Mouse (Mus musculus): ENCODE results near the gene Dffa. TPM values are rescaled to one million over a fixed set of nuclear protein-coding genes. Genes with fewer than 3 reads are reported as not detected.
"Not testable (repeated sequence)": the region's sequence is repeated elsewhere in the genome, so short reads cannot be mapped to it uniquely, and the experiment has no call there.

Gene Dffa
- polyA plus RNA-seq, 2 experiments = 13.1 to 13.2 TPM

DNA sequence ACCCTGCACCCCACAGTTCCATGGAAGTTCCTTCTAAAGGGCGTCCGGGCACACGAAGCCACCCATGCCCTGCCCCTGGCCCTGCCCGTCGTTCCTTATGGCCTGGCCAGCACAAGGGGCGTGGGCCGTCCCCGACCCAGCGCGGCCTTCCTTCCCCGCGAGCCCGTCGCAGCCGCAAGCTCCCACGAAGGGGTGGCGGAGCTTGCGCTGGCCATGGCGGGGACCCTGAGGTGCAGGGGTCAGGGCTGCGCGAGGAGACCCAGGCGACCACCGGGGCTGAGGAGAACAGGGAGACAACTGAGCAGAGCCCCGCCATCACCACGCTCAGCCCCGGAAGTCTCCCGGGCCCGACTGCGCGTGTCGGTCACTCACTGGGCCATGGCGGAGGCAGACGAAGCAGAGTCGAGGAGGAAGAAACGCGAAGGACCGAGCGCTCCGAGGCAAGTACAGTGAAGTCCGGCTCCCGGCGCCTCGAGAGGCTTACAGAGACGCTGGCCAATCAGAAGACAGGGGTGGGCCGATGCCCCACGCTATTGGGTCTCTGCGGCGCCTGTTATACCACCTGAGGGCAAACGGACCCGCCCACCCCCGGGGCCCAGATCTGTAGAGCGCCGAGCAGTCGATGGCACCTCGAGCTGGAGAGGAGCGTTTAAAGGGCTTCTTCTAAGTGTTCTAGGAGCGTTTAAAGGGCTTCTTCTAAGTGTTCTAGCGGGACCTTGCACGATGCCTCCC is 62.4 kb downstream of the Dffa start, which contains the start of gene Pgd:
TSS of gene Pgd (minus strand) at position 557 of the 732 bp plus-strand sequence.
- Histone ChIP-seq H3K9ac (replicated peaks) (peak within 1 kb of the TSS; percentile 76), H3K4me2 (ENCODE audit: low read depth) (peak within 1 kb of the TSS; percentile 91), H3K36me3 (replicated peaks; ENCODE audit: control insufficient read depth, insufficient read depth, low read depth) (0 out of 2 replicates have a peak, but pooled peaks cover 3% of the 10 kb centered on the region), H3K4me3 (ENCODE audit: insufficient read depth in 1 of 2, low read depth in 2 of 2, low read length in 2 of 2) (peak within 1 kb of the TSS; percentile 72 to 77), H3K27ac (peak within 1 kb of the TSS; percentile 18), H3K9me3 (ENCODE audit: control insufficient read depth, low read length) (no peaks in the 10 kb centered on the region), H3K27me3 (ENCODE audit: control insufficient read depth, insufficient read depth, low read length) (no peaks in the 10 kb centered on the region), H3K4me1 (replicated peaks; ENCODE audit: control insufficient read depth in 2 of 2, insufficient read depth in 2 of 2, low read length in 1 of 2) (peaks cover 9 to 22% of the 10 kb centered on the region in 2 experiments; a peak in 3 of 4 replicates)
- TF ChIP-seq CTCF (IDR thresholded peaks at IDR 0.05; ENCODE audit: low read depth) = no peak; the same call in 1 of the 2 replicates
- TF ChIP-seq EP300 (IDR thresholded peaks at IDR 0.05; ENCODE audit: low read depth) = no peak
- ATAC-seq (ENCODE audit: insufficient read depth) (peak; percentile 98), DNase-seq (ENCODE audit: low read depth in 3 of 3, low spot score in 3 of 3) (peak; percentile 92 to 94 (median 93))
- WGBS (ENCODE audit: insufficient replicate concordance) = under 1% methylated on average over 59 of the region's 59 CpGs

DNA sequence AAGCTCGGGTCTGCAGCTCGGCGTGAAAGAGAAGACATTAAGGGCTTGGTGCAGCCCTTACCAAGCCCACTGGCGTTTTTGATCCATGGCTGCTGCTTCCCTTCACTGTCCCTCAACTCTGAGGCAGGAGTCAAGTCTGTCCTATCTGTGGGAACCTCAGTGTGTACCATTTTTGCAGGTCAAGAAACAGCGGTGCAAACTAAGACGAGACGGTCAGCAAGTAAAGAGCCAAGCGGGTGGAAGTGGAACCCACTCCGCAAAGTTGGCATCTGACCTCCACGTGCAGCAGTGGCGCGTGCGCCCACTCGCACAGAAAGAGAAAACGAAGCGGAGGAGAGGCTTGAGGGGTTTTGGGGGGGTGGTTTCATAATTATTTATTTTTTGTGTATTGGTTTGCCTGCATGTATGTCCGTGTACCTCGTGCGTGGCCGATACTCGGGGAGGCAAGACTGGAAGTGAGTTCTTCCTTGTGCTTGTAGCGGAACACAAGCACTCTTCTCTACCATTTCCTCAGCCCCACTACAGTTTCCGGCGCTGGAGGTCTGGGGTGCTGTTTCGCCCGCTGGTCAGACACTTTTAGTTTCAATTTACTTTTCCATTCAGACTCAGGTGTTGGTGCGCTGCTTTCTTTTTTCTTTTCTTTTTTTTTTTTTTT is 63.1 kb downstream of the Dffa start:
- Histone ChIP-seq H3K4me1 (replicated peaks; ENCODE audit: control insufficient read depth in 2 of 2, insufficient read depth in 2 of 2, low read length in 1 of 2) (peaks cover 9 to 25% of the 10 kb centered on the region in 2 experiments; a peak in 3 of 4 replicates), H3K4me2 (ENCODE audit: low read depth) (peak overlapping the region; percentile 91), H3K9me3 (ENCODE audit: control insufficient read depth, low read length) (no peaks in the 10 kb centered on the region), H3K4me3 (ENCODE audit: insufficient read depth in 1 of 2, low read depth in 2 of 2, low read length in 2 of 2) (peak overlapping the region; percentile 71 to 72), H3K27me3 (ENCODE audit: control insufficient read depth, insufficient read depth, low read length) (no peaks in the 10 kb centered on the region), H3K36me3 (replicated peaks; ENCODE audit: control insufficient read depth, insufficient read depth, low read depth) (no peaks in the 10 kb centered on the region), H3K27ac (peak overlapping the region; percentile 18), H3K9ac (replicated peaks) (peak overlapping the region; percentile 56)
- WGBS (ENCODE audit: insufficient replicate concordance) = under 1% methylated on average over 27 of the region's 27 CpGs
- DNase-seq (ENCODE audit: low read depth in 3 of 3, low spot score in 3 of 3) = no peak
- TF ChIP-seq EP300 (IDR thresholded peaks at IDR 0.05; ENCODE audit: low read depth) = no peak
- TF ChIP-seq CTCF (IDR thresholded peaks at IDR 0.05; ENCODE audit: low read depth) = peak; percentile 2; the same call in 1 of the 2 replicates
- ATAC-seq (ENCODE audit: insufficient read depth) = peak; percentile 33

DNA sequence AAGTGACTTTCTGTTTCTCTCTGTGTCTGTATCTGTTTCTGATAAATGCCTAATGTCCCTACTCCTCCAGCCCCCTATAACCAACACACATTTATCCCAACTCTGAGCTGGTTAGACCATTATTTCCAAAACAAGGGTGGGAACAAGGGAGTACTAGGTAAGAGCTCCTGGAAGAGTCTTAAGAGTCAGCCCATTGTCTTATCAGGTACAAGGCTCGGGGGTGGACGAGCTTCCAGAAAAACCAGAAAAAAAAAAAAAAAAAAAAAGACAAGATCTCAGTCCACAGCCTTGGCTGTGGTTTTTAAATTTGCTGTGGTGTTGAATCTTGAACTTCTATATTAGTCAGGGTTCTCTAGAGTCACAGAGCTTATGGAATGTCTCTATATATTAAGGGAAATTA is 64.1 kb downstream of the Dffa start:
- Histone ChIP-seq H3K27ac (no peak overlapping the region), H3K9me3 (ENCODE audit: control insufficient read depth, low read length) (no peaks in the 10 kb centered on the region), H3K27me3 (ENCODE audit: control insufficient read depth, insufficient read depth, low read length) (no peaks in the 10 kb centered on the region), H3K4me3 (ENCODE audit: insufficient read depth in 1 of 2, low read depth in 2 of 2, low read length in 2 of 2) (peak overlapping the region in 1 of 2 experiments; percentile 72; a peak in 2 of 4 replicates), H3K4me2 (ENCODE audit: low read depth) (peak overlapping the region; percentile 91), H3K36me3 (replicated peaks; ENCODE audit: control insufficient read depth, insufficient read depth, low read depth) (no peaks in the 10 kb centered on the region), H3K4me1 (replicated peaks; ENCODE audit: control insufficient read depth in 2 of 2, insufficient read depth in 2 of 2, low read length in 1 of 2) (peaks cover 9 to 28% of the 10 kb centered on the region in 2 experiments; a peak in 3 of 4 replicates), H3K9ac (replicated peaks) (peak overlapping the region; percentile 56)
- 9% methylated on average over 2 of the region's 2 CpGs for WGBS (ENCODE audit: insufficient replicate concordance)
- DNase-seq (ENCODE audit: low read depth in 3 of 3, low spot score in 3 of 3) (no peak), ATAC-seq (ENCODE audit: insufficient read depth) (no peak)
- no peak for TF ChIP-seq CTCF (IDR thresholded peaks at IDR 0.05; ENCODE audit: low read depth)
- TF ChIP-seq EP300 (IDR thresholded peaks at IDR 0.05; ENCODE audit: low read depth) = no peak

DNA sequence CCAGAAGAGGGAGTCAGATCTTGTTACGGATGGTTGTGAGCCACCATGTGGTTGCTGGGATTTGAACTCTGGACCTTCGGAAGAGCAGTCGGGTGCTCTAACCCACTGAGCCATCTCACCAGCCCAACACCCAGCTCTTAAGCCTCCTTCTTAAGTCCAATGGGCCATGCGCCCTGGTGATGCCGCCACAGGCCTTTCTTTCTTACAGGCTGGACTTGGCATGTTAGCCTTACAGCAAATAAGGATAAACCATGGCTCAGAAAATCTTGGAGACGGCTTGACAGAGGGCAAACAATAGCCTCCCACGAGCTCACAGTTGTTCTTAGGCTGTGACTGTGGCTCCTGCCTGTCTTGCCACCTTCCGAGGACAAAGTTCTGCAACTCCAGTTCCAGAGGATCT is 66.0 kb downstream of the Dffa start:
- not testable (repeated sequence) for H3K9ac ChIP-seq (replicated peaks); DNase-seq (ENCODE audit: low read depth in 3 of 3, low spot score in 3 of 3); H3K4me3 ChIP-seq (ENCODE audit: insufficient read depth in 1 of 2, low read depth in 2 of 2, low read length in 2 of 2); H3K36me3 ChIP-seq (replicated peaks; ENCODE audit: control insufficient read depth, insufficient read depth, low read depth); H3K27me3 ChIP-seq (ENCODE audit: control insufficient read depth, insufficient read depth, low read length); H3K9me3 ChIP-seq (ENCODE audit: control insufficient read depth, low read length); H3K4me2 ChIP-seq (ENCODE audit: low read depth); H3K27ac ChIP-seq; ATAC-seq (ENCODE audit: insufficient read depth)
- peaks cover 9 to 30% of the 10 kb centered on the region in 2 experiments; a peak in 3 of 4 replicates for H3K4me1 ChIP-seq (replicated peaks; ENCODE audit: control insufficient read depth in 2 of 2, insufficient read depth in 2 of 2, low read length in 1 of 2)
- 71% methylated on average over 7 of the region's 8 CpGs for WGBS (ENCODE audit: insufficient replicate concordance)

Other genes starting within 250 kb of the Dffa start
- gene Pex14, start 4.3 kb upstream of the Dffa start, polyA plus RNA-seq (2012; rRNA removed) = 11.4 and 12.2 TPM in 2 replicates
- gene Pex14, start 4.3 kb upstream of the Dffa start, polyA plus RNA-seq (2014; fragmentation: Nextera tagmentation; extraction: Ambion mirVana) = 14.9 and 15.4 TPM in 2 replicates
- not detected in 2 replicates for gene Cort, start 22.6 kb downstream of the Dffa start, polyA plus RNA-seq (2012; rRNA removed)
- gene Cort, start 22.6 kb downstream of the Dffa start, polyA plus RNA-seq (2014; fragmentation: Nextera tagmentation; extraction: Ambion mirVana) = not detected in 2 replicates
- gene Cenps, start 33.5 kb downstream of the Dffa start, polyA plus RNA-seq (2012; rRNA removed) = 7.6 and 12.3 TPM in 2 replicates
- gene Cenps, start 33.5 kb downstream of the Dffa start, polyA plus RNA-seq (2014; fragmentation: Nextera tagmentation; extraction: Ambion mirVana) = 17.3 and 18.0 TPM in 2 replicates
- gene Pgd, start 62.6 kb downstream of the Dffa start, polyA plus RNA-seq (2012; rRNA removed) = 41.8 and 44.6 TPM in 2 replicates
- gene Pgd, start 62.6 kb downstream of the Dffa start, polyA plus RNA-seq (2014; fragmentation: Nextera tagmentation; extraction: Ambion mirVana) = 23.2 and 25.5 TPM in 2 replicates
- gene Kif1b, start 203.5 kb downstream of the Dffa start, polyA plus RNA-seq (2012; rRNA removed) = 3.6 and 4.3 TPM in 2 replicates
- 4.6 and 4.8 TPM in 2 replicates for gene Kif1b, start 203.5 kb downstream of the Dffa start, polyA plus RNA-seq (2014; fragmentation: Nextera tagmentation; extraction: Ambion mirVana)

Data from liver, embryonic 14.5 days (tissue).